Mouse (Mus musculus) heart, embryonic 10.5 days (tissue): ENCODE data around the gene Tmem206. TPM values are rescaled to one million over a fixed set of nuclear protein-coding genes. Genes with fewer than 3 reads are reported as not detected.
A peak's percentile ranks its signal among the peaks of the same experiment; 100 is the strongest.

Source experiments
- DNase-seq: peaks from one replicate; pipeline ENCODE4 v3.0.0-alpha.2; 2017; ENCODE audit warnings: low spot score
- H3K27ac ChIP-seq: fragments of 300-500 bp; sonication (generic); 2 replicates; pipeline ENCODE4 v1.5.1; 2016; ENCODE audit warnings: mild to moderate bottlenecking
- H3K27me3 ChIP-seq: fragments of 300-500 bp; sonication (generic); 2 replicates; pipeline ENCODE4 v1.6.1; 2016; ENCODE audit warnings: mild to moderate bottlenecking; ENCODE audit not compliant: poor library complexity, insufficient read depth, severe bottlenecking
- H3K36me3 ChIP-seq: fragments of 300-500 bp; sonication (generic); 2 replicates; pipeline ENCODE4 v1.6.1; 2016; ENCODE audit warnings: mild to moderate bottlenecking, moderate library complexity
- H3K4me1 ChIP-seq: fragments of 300-500 bp; sonication (generic); 2 replicates; pipeline ENCODE4 v1.6.1; 2016; ENCODE audit warnings: mild to moderate bottlenecking
- H3K4me3 ChIP-seq: fragments of 300-500 bp; sonication (generic); 2 replicates; pipeline ENCODE4 v1.5.1; 2016; ENCODE audit warnings: mild to moderate bottlenecking, moderate library complexity
- H3K9me3 ChIP-seq: fragments of 300-500 bp; sonication (generic); 2 replicates; pipeline ENCODE4 v1.6.1; 2016; ENCODE audit warnings: mild to moderate bottlenecking, moderate library complexity
- WGBS: fragments of 180-500 bp; shearing (Covaris S2); methylation state at CpG from one replicate; pipeline ENCODE4 v1.1.7; 2016; 5-methylcytosine and 5-hydroxymethylcytosine counted together
- polyA plus RNA-seq: library from polyadenylated mRNA; unstranded; fragments of >200 nt; fragmentation: Nextera tagmentation; extraction: Ambion mirVana; gene quantifications from 2 replicates; pipeline ENCODE4 v1.2.1, GENCODE M21; 2016

Gene Tmem206
- 17.0 and 18.8 TPM in 2 replicates for polyA plus RNA-seq

DNA sequence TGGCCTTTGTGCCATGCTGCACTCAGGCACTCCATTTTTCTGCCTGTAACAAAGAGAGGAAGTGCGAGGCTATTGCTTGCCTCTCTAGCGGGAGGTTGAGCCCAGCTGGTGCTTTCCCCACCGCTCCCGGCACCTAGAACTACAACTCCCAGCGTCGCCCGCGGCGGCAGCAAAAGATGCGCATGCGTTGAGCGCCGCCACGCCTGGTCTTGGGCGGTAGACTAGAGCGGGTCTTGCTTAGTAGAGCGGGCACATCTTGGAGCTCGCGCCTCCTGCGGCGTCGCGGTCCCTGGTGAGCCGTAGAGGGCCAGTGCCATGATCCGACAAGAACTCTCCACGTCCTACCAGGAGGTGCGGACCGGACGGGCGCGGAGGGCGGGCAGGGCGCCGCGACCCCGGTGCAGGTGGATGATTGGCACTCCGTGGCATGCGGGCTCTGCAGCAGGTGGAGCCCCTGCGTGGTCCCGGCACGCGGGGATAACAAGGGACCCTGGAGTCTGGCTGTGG is at the start of gene Tmem206:
TSS of gene Tmem206 (plus strand) at position 187 of the 507 bp plus-strand sequence.
- Histone ChIP-seq H3K9me3 (no peaks in the 10 kb centered on the region), H3K27me3 (no peaks in the 10 kb centered on the region), H3K27ac (peak within 1 kb of the TSS; percentile 91), H3K4me3 (peak within 1 kb of the TSS; percentile 89), H3K4me1 (peaks cover 24% of the 10 kb centered on the region), H3K36me3 (peaks cover 9% of the 10 kb centered on the region; the same call in 1 of the 2 replicates)
- peak; percentile 98 for DNase-seq
- WGBS: under 1% methylated on average over 42 of the region's 42 CpGs

DNA sequence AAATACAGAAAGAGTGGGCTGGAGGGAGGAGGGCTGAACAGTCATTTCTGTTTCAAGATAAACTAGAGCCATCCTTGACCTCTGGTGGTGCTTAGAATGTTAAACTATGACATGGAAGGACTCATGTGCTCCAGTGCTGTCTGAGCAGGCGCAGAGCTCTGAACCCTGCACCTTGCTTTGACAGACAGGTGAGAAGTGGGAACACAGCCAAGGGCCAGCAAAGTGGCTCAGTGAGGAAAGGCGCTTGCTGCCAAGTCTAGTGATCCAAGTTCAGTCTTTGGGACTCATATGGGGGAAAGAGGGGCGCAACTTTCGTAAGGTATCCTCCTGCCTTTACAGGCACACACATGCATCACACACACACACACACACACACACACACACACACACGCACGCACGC is 49.5 kb upstream of the Tmem206 start:
- Histone ChIP-seq H3K4me3 (no peak overlapping the region), H3K27ac (no peak overlapping the region), H3K36me3 (no peaks in the 10 kb centered on the region), H3K4me1 (peaks cover 22% of the 10 kb centered on the region), H3K27me3 (peaks cover 8% of the 10 kb centered on the region), H3K9me3 (no peaks in the 10 kb centered on the region)
- DNase-seq: no peak
- 87% methylated on average over 4 of the region's 7 CpGs for WGBS

DNA sequence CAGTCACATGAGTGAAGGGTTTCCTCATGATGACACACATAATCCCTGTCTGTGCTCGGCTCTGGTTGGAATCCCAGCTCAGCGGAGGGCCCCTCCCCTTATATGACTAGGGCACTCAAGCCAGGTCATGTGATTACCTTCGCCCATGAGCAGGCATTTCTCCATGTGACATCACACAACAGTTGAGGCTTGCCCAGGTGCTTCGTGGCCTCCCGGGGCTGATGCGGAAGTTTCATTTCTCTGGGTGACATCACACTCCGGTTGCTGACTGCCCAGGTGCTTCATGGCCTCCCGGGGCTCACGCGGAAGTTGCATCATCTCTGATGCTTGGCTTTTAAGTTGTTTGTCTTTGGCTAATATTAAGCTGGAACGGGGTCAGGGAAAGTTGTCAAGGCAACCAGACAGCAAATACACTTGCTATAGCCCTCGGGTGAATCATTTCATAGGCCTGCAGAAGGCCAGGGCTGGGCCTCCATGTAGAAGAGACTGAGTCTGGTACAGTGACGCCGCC is 48.1 kb upstream of the Tmem206 start:
- Histone ChIP-seq H3K4me1 (peaks cover 30% of the 10 kb centered on the region), H3K36me3 (no peaks in the 10 kb centered on the region), H3K27ac (peak overlapping the region; percentile 13; the same call in 1 of the 2 replicates), H3K9me3 (no peaks in the 10 kb centered on the region), H3K27me3 (peaks cover 8% of the 10 kb centered on the region), H3K4me3 (no peak overlapping the region)
- 72% methylated on average over 14 of the region's 14 CpGs for WGBS
- DNase-seq: no peak

DNA sequence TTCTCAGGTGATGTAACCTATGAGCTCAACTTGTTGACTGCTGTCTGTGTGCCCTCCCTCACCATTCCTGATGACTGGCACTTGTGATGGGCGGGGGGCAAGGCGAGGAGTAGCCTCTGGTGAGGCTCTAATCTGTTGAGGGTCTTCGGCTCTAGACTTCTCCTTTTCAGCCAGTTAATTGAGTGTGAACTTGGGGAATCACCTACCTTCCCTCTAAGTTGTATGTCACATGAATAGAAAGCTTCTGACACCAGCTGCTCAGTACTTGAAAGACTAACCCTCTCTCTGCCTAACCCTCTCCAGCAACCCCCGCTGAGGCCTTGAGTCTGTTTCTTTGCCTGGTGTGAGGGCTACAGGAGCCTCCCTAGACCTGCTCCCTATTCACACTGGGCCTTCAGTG is 47.4 kb upstream of the Tmem206 start:
- H3K27me3 ChIP-seq: peaks cover 8% of the 10 kb centered on the region
- DNase-seq: no peak
- no peak overlapping the region for H3K4me3 ChIP-seq
- 75% methylated on average over 4 of the region's 4 CpGs for WGBS
- peaks cover 30% of the 10 kb centered on the region for H3K4me1 ChIP-seq
- H3K36me3 ChIP-seq: no peaks in the 10 kb centered on the region
- no peaks in the 10 kb centered on the region for H3K9me3 ChIP-seq
- H3K27ac ChIP-seq: no peak overlapping the region

DNA sequence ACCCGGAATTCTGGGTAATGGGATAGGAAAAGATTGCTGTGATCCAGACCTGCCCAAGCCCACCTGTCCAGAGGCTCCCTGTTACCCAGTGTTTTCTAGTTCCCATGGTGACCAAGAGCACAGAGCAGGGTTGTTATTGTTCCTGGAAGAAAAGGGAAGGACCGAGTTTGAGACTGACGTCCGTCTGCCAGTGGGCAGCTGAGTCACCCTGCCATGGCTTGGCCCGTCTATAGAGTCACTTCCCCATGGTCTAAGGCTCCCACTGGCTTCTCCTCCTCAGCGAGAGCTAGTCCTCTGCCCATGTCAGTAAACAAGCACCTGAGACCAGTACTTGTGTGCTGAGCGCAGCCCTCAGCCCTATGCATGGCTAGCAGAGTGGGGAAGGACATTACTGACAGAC is 44.5 kb upstream of the Tmem206 start:
- H3K9me3 ChIP-seq: no peaks in the 10 kb centered on the region
- no peaks in the 10 kb centered on the region for H3K36me3 ChIP-seq
- H3K27me3 ChIP-seq: peaks cover 8% of the 10 kb centered on the region
- no peak for DNase-seq
- 58% methylated on average over 7 of the region's 7 CpGs for WGBS
- H3K4me3 ChIP-seq: no peak overlapping the region
- no peak overlapping the region for H3K27ac ChIP-seq
- H3K4me1 ChIP-seq: peaks cover 30% of the 10 kb centered on the region

DNA sequence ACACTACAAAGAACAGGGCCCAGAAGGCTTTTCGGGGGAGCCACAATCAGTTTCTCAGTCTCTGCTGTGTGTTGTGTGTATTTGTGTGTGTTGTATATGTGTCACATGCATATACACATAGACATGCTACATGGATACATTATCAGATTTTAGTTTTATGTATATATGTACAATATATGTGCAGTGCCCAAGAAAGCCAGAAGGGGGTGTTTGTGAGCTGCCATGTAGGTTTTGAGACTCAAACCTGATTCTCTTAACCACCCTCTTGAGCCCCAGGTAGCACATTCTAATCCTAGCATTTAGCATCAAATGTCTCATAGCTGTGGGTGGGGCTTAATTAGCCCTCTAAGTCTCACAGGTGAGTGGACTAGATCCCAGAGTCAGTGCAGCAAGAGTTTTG is 43.4 kb upstream of the Tmem206 start:
- no peaks in the 10 kb centered on the region for H3K36me3 ChIP-seq
- no peak overlapping the region for H3K4me3 ChIP-seq
- H3K9me3 ChIP-seq: no peaks in the 10 kb centered on the region
- peaks cover 24% of the 10 kb centered on the region for H3K4me1 ChIP-seq
- H3K27ac ChIP-seq: no peak overlapping the region
- 76% methylated on average over 1 of the region's 1 CpGs for WGBS
- DNase-seq: no peak
- peaks cover 8% of the 10 kb centered on the region for H3K27me3 ChIP-seq

DNA sequence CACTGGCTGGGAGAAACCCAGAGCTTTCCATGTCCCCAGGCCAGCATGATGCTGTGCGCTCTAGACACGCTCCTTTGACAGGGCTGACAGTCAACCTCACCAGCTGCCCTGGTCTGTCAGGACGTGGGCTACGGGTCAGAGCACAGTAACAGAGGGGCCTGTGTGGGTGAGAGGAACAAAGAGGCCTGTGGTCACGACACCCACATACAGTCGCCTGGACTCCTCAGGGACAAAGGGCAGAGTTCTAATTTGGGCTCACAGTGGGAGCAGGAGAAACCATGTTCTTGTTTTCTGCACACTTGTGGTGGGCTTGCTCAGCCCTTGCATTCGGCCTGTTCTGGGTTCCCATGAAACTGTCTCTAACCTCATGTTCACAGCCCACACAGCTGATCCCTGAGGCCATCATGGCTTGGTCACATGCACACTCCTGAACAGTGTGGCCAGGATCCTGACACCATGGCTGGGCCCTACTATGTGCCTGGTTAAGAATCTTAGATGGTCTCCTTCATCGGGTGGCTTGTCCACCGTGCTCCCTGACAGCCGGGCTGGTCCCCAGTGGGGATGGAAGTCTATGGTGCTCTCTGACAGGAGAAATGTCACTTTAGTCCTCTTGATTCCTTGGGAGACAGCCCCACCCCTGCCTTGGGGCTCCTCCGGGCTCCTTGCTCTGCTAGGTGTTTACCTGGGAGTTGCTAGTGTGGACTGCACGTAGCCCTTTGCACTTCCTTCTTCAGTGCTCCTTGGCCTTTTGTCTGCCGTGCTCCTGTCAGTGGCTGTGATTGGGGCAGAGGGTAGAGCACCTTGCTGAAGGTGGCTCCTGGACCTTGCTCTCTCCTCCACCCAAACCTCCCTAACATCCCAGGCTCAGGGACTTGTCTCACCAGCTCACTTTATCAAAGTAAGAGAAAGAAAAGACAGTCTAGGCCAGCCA is 42.3 kb upstream of the Tmem206 start:
- Histone ChIP-seq H3K9me3 (no peaks in the 10 kb centered on the region), H3K27ac (no peak overlapping the region), H3K27me3 (peaks cover 8% of the 10 kb centered on the region), H3K36me3 (no peaks in the 10 kb centered on the region), H3K4me1 (peaks cover 16% of the 10 kb centered on the region; the same call in 1 of the 2 replicates), H3K4me3 (no peak overlapping the region)
- no peak for DNase-seq
- WGBS: 82% methylated on average over 13 of the region's 13 CpGs

DNA sequence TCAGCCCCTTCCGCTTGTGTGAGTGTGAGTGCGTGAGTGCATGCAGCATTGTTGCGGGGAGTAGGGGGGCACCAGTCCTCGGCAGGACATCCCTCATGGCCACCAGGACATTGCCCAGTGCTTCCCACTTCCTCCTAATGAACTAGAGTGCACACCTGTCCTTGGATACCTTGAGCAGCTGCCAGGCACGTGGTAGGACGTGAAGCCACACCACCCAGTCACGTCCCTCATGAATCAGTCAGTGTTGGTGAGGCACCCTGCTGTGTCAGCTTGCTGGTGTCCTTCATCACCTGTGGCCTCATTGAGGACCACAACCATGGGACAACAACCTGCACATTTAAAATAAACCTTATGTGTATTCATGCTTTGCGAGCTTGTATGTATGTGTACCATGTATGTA is 41.2 kb upstream of the Tmem206 start:
- Histone ChIP-seq H3K9me3 (no peaks in the 10 kb centered on the region), H3K4me3 (no peak overlapping the region), H3K4me1 (peaks cover 16% of the 10 kb centered on the region; the same call in 1 of the 2 replicates), H3K36me3 (no peaks in the 10 kb centered on the region), H3K27ac (no peak overlapping the region), H3K27me3 (no peaks in the 10 kb centered on the region; the same call in 1 of the 2 replicates)
- no peak for DNase-seq
- WGBS: 86% methylated on average over 8 of the region's 8 CpGs

DNA sequence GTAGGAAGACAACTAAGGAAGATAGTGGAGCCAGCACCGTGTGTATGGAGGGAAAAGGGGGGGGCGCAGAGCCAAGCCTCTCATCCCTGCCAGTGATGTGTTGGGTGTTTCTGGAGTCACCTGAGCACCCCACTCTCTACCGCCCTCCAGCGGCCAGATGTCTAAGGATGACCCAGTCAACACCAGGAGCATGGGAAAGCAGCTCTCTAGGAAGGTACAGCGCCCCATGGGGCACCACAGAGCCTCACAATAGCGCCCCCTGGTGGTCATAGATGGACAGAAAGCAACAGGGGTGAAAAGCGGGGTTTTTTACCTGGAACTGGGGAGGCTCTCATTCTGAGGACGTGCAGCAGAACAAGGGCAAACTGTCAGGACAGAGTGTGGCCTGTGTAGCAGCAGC is 37.0 kb upstream of the Tmem206 start:
- Histone ChIP-seq H3K9me3 (no peaks in the 10 kb centered on the region), H3K27me3 (no peaks in the 10 kb centered on the region), H3K4me1 (peaks cover 5% of the 10 kb centered on the region), H3K4me3 (no peak overlapping the region), H3K27ac (no peak overlapping the region), H3K36me3 (no peaks in the 10 kb centered on the region)
- 30% methylated on average over 8 of the region's 8 CpGs for WGBS
- DNase-seq: no peak

DNA sequence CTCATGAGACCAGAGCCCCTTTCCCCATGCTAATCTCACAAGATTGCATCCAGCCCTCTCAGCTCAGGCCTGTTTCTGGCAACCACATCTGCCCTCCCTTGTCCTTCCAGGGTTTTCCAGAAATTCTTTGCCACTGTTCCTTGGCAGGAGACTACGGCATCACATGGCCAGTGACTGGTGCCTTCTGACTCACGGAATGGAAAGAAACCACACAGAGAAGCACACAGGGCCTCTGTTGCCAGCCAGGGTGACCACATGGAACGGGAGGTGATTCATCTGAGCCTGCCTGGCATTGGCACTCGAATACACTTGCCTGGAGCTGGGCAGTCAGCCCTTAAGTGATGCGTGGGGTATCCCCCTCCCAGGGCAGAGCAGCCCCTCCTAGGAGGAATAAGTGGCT is 33.4 kb upstream of the Tmem206 start:
- WGBS: 71% methylated on average over 5 of the region's 5 CpGs
- Histone ChIP-seq H3K9me3 (no peaks in the 10 kb centered on the region), H3K36me3 (no peaks in the 10 kb centered on the region), H3K4me3 (no peak overlapping the region), H3K27ac (no peak overlapping the region), H3K27me3 (no peaks in the 10 kb centered on the region), H3K4me1 (peaks cover 32% of the 10 kb centered on the region)
- no peak for DNase-seq

DNA sequence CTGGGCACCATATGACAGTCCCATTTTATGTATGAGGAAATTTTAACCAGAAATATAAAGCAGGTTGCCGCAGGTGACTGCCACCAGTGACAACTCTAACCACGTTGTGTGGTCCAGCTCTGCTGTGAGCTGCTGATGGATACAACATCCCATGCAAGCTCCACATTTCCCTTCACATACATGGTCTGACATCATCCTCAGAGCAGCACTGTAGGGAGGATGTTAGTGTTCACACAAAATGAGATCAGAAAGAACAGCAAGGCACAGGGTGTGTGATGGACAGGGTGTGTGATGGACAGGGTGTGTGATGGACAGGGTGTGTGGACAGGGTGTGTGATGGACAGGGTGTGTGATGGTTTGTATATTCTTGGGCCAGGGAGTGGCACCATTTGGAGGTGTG is 32.7 kb upstream of the Tmem206 start:
- no peak overlapping the region for H3K27ac ChIP-seq
- no peaks in the 10 kb centered on the region for H3K36me3 ChIP-seq
- WGBS: 86% methylated on average over 2 of the region's 2 CpGs
- H3K4me1 ChIP-seq: peaks cover 32% of the 10 kb centered on the region
- DNase-seq: no peak
- no peaks in the 10 kb centered on the region for H3K9me3 ChIP-seq
- no peak overlapping the region for H3K4me3 ChIP-seq
- no peaks in the 10 kb centered on the region for H3K27me3 ChIP-seq

DNA sequence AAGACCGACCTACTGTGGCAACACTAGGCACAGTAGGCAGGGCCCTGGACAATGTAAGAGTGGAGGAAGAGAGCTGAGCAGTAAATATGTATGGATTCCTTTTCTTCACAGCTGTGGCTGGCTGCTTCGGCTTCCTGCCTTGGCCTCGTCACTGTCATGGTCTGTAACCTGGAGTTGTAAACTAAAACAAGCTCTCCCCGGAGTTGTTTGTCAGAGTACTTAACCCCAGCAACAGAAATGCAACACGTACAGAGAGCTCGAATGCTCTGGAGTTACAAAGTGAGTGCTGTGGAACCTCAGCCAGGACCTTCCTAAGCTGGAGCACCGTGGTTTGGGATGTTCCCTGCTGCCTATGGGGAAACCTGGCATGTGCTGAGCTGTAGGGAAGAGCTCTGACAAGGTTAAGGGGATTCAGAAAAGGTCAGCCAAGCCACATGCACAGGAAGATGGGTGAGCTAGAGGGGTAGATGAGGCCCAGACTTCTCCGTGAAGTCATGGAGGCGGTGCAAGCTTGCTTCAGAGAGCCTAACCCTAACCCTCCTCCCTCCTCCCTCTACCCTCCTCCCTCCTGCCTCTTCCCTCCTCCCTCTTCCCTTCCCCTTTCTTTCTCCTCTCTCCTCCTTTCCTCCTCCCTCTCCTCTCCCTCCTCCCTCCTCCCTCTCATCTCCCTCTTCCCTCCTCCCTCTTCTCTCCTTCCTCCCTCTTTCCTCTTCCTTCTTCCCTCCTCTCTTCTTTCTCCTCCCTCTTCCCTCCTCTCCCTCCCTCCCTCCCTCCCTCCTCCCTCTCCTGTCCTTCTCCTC is 31.5 kb upstream of the Tmem206 start:
- 59% methylated on average over 9 of the region's 9 CpGs for WGBS
- Histone ChIP-seq H3K9me3 (no peaks in the 10 kb centered on the region), H3K36me3 (no peaks in the 10 kb centered on the region), H3K4me3 (no peak overlapping the region), H3K27ac (peak overlapping the region; percentile 17; the same call in 1 of the 2 replicates), H3K4me1 (peaks cover 35% of the 10 kb centered on the region), H3K27me3 (no peaks in the 10 kb centered on the region)
- DNase-seq: no peak
